Mouse (Mus musculus) retina, postnatal 7 days (tissue): ENCODE results near the gene Man1a.

Source experiments
- DNase-seq: peaks from one replicate; pipeline ENCODE4 v3.0.0-alpha.2; 2012; ENCODE audit warnings: low read depth, low spot score

Man1a gene

GRCm38 (mm10) chr10:54061159-54061558 lies 15.2 kb downstream of the Man1a start:
- no peak for DNase-seq

GRCm38 (mm10) chr10:54060587-54060986 lies 15.8 kb downstream of the Man1a start:
- no peak for DNase-seq

- no peak for DNase-seq
Observed at GRCm38 (mm10) chr10:54059679-54060249, 16.6 kb downstream of the Man1a start.

GRCm38 (mm10) chr10:54059092-54059496 lies 17.3 kb downstream of the Man1a start:
- no peak for DNase-seq

- no peak for DNase-seq
Observed at GRCm38 (mm10) chr10:54058657-54059056, 17.8 kb downstream of the Man1a start.

GRCm38 (mm10) chr10:54054188-54054587 lies 22.2 kb downstream of the Man1a start:
- DNase-seq = no peak

GRCm38 (mm10) chr10:54047885-54048284 lies 28.5 kb downstream of the Man1a start:
- no peak for DNase-seq

GRCm38 (mm10) chr10:54043358-54043757 lies 33.1 kb downstream of the Man1a start:
- no peak for DNase-seq

- DNase-seq = no peak
Observed at GRCm38 (mm10) chr10:54042212-54042840, 34.1 kb downstream of the Man1a start.

GRCm38 (mm10) chr10:54040261-54041165 lies 35.9 kb downstream of the Man1a start:
- DNase-seq = no peak

- DNase-seq = no peak
Observed at GRCm38 (mm10) chr10:54039754-54040153, 36.7 kb downstream of the Man1a start.

GRCm38 (mm10) chr10:54038734-54039133 lies 37.7 kb downstream of the Man1a start:
- DNase-seq = no peak

- DNase-seq = no peak
Observed at GRCm38 (mm10) chr10:54038180-54038579, 38.2 kb downstream of the Man1a start.

- DNase-seq = no peak
Observed at GRCm38 (mm10) chr10:54037348-54038010, 38.9 kb downstream of the Man1a start.

- no peak for DNase-seq
Observed at GRCm38 (mm10) chr10:54035586-54035985, 40.8 kb downstream of the Man1a start.

GRCm38 (mm10) chr10:54034779-54035178 lies 41.6 kb downstream of the Man1a start:
- no peak for DNase-seq

GRCm38 (mm10) chr10:54032316-54033092 lies 43.9 kb downstream of the Man1a start:
- DNase-seq = no peak

- DNase-seq = no peak
Observed at GRCm38 (mm10) chr10:54028866-54029265, 47.5 kb downstream of the Man1a start.

GRCm38 (mm10) chr10:54026738-54027427 lies 49.5 kb downstream of the Man1a start:
- DNase-seq = no peak

- no peak for DNase-seq
Observed at GRCm38 (mm10) chr10:54026101-54026500, 50.3 kb downstream of the Man1a start.
